Mouse (Mus musculus) spleen, adult 2 months (tissue): ENCODE results near the gene M1ap.

Experiments used
- CTCF ChIP-seq: fragments of 200-500 bp; IDR thresholded peaks from 2 replicates; pipeline ENCODE4 v1.5.1; 2011; ENCODE audit warnings: mild to moderate bottlenecking, inconsistent platforms; ENCODE audit not compliant: insufficient read depth, insufficient read length, insufficient replicate concordance; ENCODE audit errors: extremely low read depth
- POLR2A ChIP-seq: fragments of 200-500 bp; IDR thresholded peaks from 2 replicates; pipeline ENCODE4 v1.6.1; 2011; ENCODE audit warnings: low read depth, low read length, inconsistent platforms

DNA sequence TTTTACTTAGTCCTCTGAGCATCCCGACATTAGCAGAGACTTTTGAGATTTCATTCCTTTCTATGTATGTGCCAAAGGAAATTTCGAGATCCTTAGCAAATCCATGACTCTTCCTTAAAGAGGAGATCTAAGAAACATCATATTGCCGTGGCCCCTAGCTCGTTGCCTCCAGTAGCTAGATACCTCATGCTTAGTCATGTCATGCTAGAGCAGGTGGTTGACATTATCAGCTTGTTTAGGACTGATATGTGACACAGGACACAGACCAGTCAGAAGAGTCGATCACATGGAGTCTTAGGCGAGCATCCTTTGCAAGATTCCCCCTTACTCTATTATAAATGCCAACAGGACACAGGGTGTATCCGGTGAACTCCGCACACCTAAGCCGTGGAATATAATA lies 76.3 kb downstream of the M1ap start:
- TF ChIP-seq CTCF (no peak), POLR2A (no peak)
